Mouse (Mus musculus): ENCODE results near the gene Col5a1. TPM values are rescaled to one million over a fixed set of nuclear protein-coding genes. Genes with fewer than 3 reads are reported as not detected.

Gene Col5a1
- 37.9 TPM for polyA plus RNA-seq (2012; fragmentation: generic; extraction: Trizol)
- long read RNA-seq, experiment 1, partial matches to known transcripts = 18 of 30 reads
- long read RNA-seq, experiment 1, other reads (novel, unspliced or antisense) = 12 of 30 reads
- long read RNA-seq, experiment 2, full-length matches to known transcripts = 21 of 117 reads
- long read RNA-seq, experiment 2, partial matches to known transcripts = 73 of 117 reads
- long read RNA-seq, experiment 2, other reads (novel, unspliced or antisense) = 23 of 117 reads

DNA sequence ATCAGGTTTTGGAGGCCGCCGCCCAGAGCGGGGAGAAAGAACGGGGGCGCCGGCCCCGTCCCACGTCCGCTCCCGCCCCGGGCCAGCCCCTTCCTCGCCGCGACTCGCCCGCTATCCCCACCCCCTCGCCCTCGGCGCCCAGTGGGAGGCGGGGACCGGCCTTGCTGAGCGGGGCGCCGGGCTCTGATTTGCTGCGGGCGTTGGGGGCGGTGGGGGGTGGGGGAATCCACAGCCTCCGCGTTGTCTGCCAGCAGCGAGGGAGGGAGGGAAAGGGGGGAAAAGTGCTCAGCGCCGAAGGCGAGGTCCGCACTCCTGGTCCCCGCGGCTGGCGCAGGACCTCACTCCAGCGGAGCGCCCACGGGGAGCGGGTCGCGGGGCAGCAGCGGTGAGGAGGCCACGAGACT, at the start of gene Col5a1:
Col5a1 (plus strand) TSS at position 278 of the 404 bp plus-strand sequence.
- peaks cover 50% of the 10 kb centered on the region for H3K79me2 ChIP-seq (ENCODE audit: control insufficient read depth, insufficient read depth)
- peak within 1 kb of the TSS; percentile 96 for H3ac ChIP-seq (ENCODE audit: control insufficient read depth, insufficient read length, low read depth)
- no peaks in the 10 kb centered on the region for H3K27me3 ChIP-seq (ENCODE audit: control insufficient read depth, insufficient read depth, insufficient read length)
- H3K36me3 ChIP-seq (ENCODE audit: control insufficient read depth, insufficient read depth) = peaks cover 19% of the 10 kb centered on the region
- peak within 1 kb of the TSS; percentile 87 for H3K4me3 ChIP-seq (ENCODE audit: insufficient read depth, poor library complexity, severe bottlenecking)
- H3K79me3 ChIP-seq (ENCODE audit: low read depth) = peaks cover 43% of the 10 kb centered on the region
- TF ChIP-seq FOSL1 (IDR thresholded peaks at IDR 0.05; ENCODE audit: insufficient read depth, low read length, poor library complexity, severe bottlenecking) (no peak), MAX (IDR thresholded peaks at IDR 0.05) (peak; percentile 17)

DNA sequence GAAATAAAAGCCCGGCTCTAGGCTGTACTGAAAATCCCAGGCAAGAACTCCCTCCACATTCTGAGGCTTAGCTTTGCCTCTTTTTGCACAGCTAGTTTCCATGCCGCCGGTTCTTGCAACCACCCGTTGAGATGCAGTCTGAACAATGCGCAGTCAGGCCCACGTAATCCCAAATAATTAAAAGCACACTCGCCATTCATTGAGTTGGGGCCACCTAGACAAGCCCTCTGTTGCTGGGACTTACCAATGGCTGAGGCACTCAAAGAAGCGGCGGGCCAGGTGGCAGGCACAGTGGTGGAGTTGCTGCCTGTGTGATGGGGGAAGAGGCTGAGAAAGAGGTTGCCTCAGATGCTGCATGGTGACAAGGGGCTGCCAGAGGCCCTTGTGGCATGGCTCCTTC, 48.1 kb upstream of the Col5a1 start:
- Histone ChIP-seq H3K79me3 (ENCODE audit: low read depth) (no peaks in the 10 kb centered on the region), H3K36me3 (ENCODE audit: control insufficient read depth, insufficient read depth) (no peaks in the 10 kb centered on the region), H3K27me3 (ENCODE audit: control insufficient read depth, insufficient read depth, insufficient read length) (no peaks in the 10 kb centered on the region), H3K79me2 (ENCODE audit: control insufficient read depth, insufficient read depth) (no peaks in the 10 kb centered on the region), H3K4me3 (ENCODE audit: insufficient read depth, poor library complexity, severe bottlenecking) (no peak overlapping the region), H3ac (ENCODE audit: control insufficient read depth, insufficient read length, low read depth) (no peak overlapping the region)
- no peak for TF ChIP-seq MYOD1 (IDR thresholded peaks at IDR 0.05; ENCODE audit: control insufficient read depth, insufficient read length, low read depth)
- no peak for TF ChIP-seq CEBPB (IDR thresholded peaks at IDR 0.05; ENCODE audit: low read depth)
- no peak for TF ChIP-seq FOSL1 (IDR thresholded peaks at IDR 0.05; ENCODE audit: insufficient read depth, low read length, poor library complexity, severe bottlenecking)
- TF ChIP-seq MYOG (IDR thresholded peaks at IDR 0.05; ENCODE audit: control insufficient read depth, extremely low read depth, insufficient read length) = no peak
- TF ChIP-seq USF1 (IDR thresholded peaks at IDR 0.05; ENCODE audit: low read depth) = no peak
- no peak for TF ChIP-seq MAX (IDR thresholded peaks at IDR 0.05)

DNA sequence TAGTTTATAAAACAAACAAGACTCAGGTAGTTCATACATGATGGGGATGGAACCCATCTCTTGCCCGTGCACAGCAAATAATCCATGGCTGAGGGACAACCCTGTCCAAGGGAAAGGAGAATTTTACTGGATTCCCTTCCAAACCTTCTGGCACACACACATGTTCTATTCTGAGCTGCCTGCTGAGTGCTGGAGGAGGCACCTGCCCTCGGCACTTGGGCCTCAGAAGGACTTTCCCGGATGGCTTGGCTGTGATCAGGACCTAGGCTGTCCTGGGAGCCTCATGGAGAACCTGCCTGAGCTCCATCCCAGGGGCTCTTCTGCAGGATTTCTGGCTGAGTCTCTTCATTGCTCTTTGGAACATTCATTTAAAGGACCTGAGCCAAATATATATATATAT, 45.3 kb upstream of the Col5a1 start:
- Histone ChIP-seq H3K79me2 (ENCODE audit: control insufficient read depth, insufficient read depth) (no peaks in the 10 kb centered on the region), H3K4me3 (ENCODE audit: insufficient read depth, poor library complexity, severe bottlenecking) (no peak overlapping the region)
- no peak for TF ChIP-seq CTCF (IDR thresholded peaks at IDR 0.05; ENCODE audit: control insufficient read depth, insufficient read depth, insufficient read length)
- no peak for TF ChIP-seq FOSL1 (IDR thresholded peaks at IDR 0.05; ENCODE audit: insufficient read depth, low read length, poor library complexity, severe bottlenecking)
- no peak for TF ChIP-seq MYOD1 (IDR thresholded peaks at IDR 0.05; ENCODE audit: control insufficient read depth, insufficient read length, low read depth)
- TF ChIP-seq CEBPB (IDR thresholded peaks at IDR 0.05; ENCODE audit: low read depth) = no peak
- TF ChIP-seq MYOG (IDR thresholded peaks at IDR 0.05; ENCODE audit: control insufficient read depth, extremely low read depth, insufficient read length) = no peak
- no peak for TF ChIP-seq USF1 (IDR thresholded peaks at IDR 0.05; ENCODE audit: low read depth)
- no peak for TF ChIP-seq MAX (IDR thresholded peaks at IDR 0.05)

DNA sequence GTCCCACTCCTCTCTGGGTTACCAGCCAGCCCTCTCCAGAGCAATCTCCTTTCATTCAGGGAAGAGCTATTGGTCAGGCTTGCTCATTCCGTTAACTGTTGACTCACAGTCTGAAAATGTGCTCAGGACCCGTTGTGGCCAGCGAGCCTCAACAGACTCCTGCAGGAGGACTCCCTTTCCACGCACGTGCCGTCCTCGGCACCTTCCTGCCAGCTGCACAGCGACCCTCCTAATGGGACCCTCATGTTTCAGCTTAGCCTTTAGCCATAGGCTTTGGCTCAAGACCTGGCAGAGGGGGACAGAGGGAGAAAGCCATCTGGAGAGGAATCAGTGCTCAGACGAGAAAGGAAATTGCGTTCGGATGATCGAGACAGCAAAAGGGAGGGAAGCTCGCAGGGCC, 43.3 kb upstream of the Col5a1 start:
- Histone ChIP-seq H3K79me3 (ENCODE audit: low read depth) (no peaks in the 10 kb centered on the region), H3K79me2 (ENCODE audit: control insufficient read depth, insufficient read depth) (no peaks in the 10 kb centered on the region), H3K4me3 (ENCODE audit: insufficient read depth, poor library complexity, severe bottlenecking) (no peak overlapping the region), H3ac (ENCODE audit: control insufficient read depth, insufficient read length, low read depth) (no peak overlapping the region), H3K27me3 (ENCODE audit: control insufficient read depth, insufficient read depth, insufficient read length) (no peaks in the 10 kb centered on the region), H3K36me3 (ENCODE audit: control insufficient read depth, insufficient read depth) (no peaks in the 10 kb centered on the region)
- no peak for TF ChIP-seq MYOG (IDR thresholded peaks at IDR 0.05; ENCODE audit: control insufficient read depth, extremely low read depth, insufficient read length)
- peak; percentile 58 for TF ChIP-seq USF1 (IDR thresholded peaks at IDR 0.05; ENCODE audit: low read depth)
- no peak for TF ChIP-seq CEBPB (IDR thresholded peaks at IDR 0.05; ENCODE audit: low read depth)
- TF ChIP-seq MYOD1 (IDR thresholded peaks at IDR 0.05; ENCODE audit: control insufficient read depth, insufficient read length, low read depth) = peak; percentile 17
- TF ChIP-seq FOSL1 (IDR thresholded peaks at IDR 0.05; ENCODE audit: insufficient read depth, low read length, poor library complexity, severe bottlenecking) = peak; percentile 17
- peak; percentile 100 for TF ChIP-seq MAX (IDR thresholded peaks at IDR 0.05)

More for the DNA sequence above, 45.3 kb upstream of the Col5a1 start:
- Histone ChIP-seq H3K27me3 (ENCODE audit: control insufficient read depth, insufficient read depth, insufficient read length) (no peaks in the 10 kb centered on the region), H3K36me3 (ENCODE audit: control insufficient read depth, insufficient read depth) (no peaks in the 10 kb centered on the region), H3ac (ENCODE audit: control insufficient read depth, insufficient read length, low read depth) (no peak overlapping the region), H3K79me3 (ENCODE audit: low read depth) (no peaks in the 10 kb centered on the region)

DNA sequence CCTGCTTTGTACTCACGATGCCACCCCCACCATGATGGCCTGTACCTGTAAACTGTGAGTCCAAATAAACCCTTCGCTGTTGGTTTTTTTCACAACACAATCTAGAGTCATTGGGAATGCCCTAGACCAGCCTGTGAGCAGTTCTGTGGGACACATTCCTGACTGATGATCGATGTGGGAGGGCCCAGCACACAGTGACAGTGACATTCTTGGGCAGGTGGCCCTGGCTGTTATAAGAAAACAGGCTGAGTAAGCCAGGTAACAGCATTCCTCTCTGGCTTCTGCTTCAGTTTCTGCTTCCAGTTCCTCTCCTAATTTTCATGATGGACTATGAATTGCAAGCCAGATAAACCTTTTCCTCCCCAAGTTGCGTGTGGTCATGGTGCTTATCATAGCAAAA, 41.3 kb upstream of the Col5a1 start:
- no peak overlapping the region for H3ac ChIP-seq (ENCODE audit: control insufficient read depth, insufficient read length, low read depth)
- H3K79me3 ChIP-seq (ENCODE audit: low read depth) = no peaks in the 10 kb centered on the region
- no peak overlapping the region for H3K4me3 ChIP-seq (ENCODE audit: insufficient read depth, poor library complexity, severe bottlenecking)
- H3K79me2 ChIP-seq (ENCODE audit: control insufficient read depth, insufficient read depth) = no peaks in the 10 kb centered on the region
- H3K36me3 ChIP-seq (ENCODE audit: control insufficient read depth, insufficient read depth) = no peaks in the 10 kb centered on the region
- TF ChIP-seq CEBPB (IDR thresholded peaks at IDR 0.05; ENCODE audit: low read depth) = no peak
- peak; percentile 99 for TF ChIP-seq MYOD1 (IDR thresholded peaks at IDR 0.05; ENCODE audit: control insufficient read depth, insufficient read length, low read depth)
- H3K27me3 ChIP-seq (ENCODE audit: control insufficient read depth, insufficient read depth, insufficient read length) = no peaks in the 10 kb centered on the region

DNA sequence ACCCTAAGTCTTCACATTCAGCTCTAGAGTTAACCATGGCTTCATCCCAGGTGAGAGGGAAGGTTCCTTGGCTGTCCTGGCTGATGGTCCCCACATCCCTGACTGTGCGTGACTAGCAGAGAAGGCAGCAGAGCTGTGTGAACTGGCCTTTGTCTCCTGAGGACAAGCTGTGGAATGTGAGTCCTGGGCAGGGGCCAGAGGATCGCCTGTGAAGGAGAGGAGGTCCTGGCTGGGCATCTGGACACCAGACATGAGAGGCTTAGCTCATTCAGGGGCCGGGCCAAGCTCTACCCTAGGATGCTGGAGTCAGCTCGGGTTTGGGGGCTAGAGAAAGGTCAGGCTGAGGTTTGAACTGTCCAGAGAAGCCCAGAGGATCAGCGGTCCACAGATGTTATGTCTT, 39.2 kb upstream of the Col5a1 start:
- no peak overlapping the region for H3K4me3 ChIP-seq (ENCODE audit: insufficient read depth, poor library complexity, severe bottlenecking)
- no peaks in the 10 kb centered on the region for H3K79me2 ChIP-seq (ENCODE audit: control insufficient read depth, insufficient read depth)
- H3ac ChIP-seq (ENCODE audit: control insufficient read depth, insufficient read length, low read depth) = no peak overlapping the region
- no peaks in the 10 kb centered on the region for H3K36me3 ChIP-seq (ENCODE audit: control insufficient read depth, insufficient read depth)
- TF ChIP-seq FOSL1 (IDR thresholded peaks at IDR 0.05; ENCODE audit: insufficient read depth, low read length, poor library complexity, severe bottlenecking) (no peak), CEBPB (IDR thresholded peaks at IDR 0.05; ENCODE audit: low read depth) (no peak), MYOD1 (IDR thresholded peaks at IDR 0.05; ENCODE audit: control insufficient read depth, insufficient read length, low read depth) (no peak), MAX (IDR thresholded peaks at IDR 0.05) (no peak), USF1 (IDR thresholded peaks at IDR 0.05; ENCODE audit: low read depth) (no peak), CTCF (IDR thresholded peaks at IDR 0.05; ENCODE audit: control insufficient read depth, insufficient read depth, insufficient read length) (no peak), MYOG (IDR thresholded peaks at IDR 0.05; ENCODE audit: control insufficient read depth, extremely low read depth, insufficient read length) (no peak)
- no peaks in the 10 kb centered on the region for H3K27me3 ChIP-seq (ENCODE audit: control insufficient read depth, insufficient read depth, insufficient read length)
- no peaks in the 10 kb centered on the region for H3K79me3 ChIP-seq (ENCODE audit: low read depth)

Measured in C2C12 (cell line).